Mouse (Mus musculus) forebrain, embryonic 11.5 days (tissue): ENCODE results near the gene Clec16a. TPM values are rescaled to one million over a fixed set of nuclear protein-coding genes. Genes with fewer than 3 reads are reported as not detected.

Source experiments
- ATAC-seq: fragments of 200-750 bp; cut with Nextera tagmentation; replicated peaks from 2 replicates; pipeline ENCODE4 v1.8.0; 2017; ENCODE audit warnings: moderate TSS enrichment; ENCODE audit not compliant: low FRiP score
- DNase-seq: peaks from one replicate; pipeline ENCODE4 v3.0.0-alpha.2; 2017; ENCODE audit warnings: low spot score
- H3K27ac ChIP-seq: fragments of 300-500 bp; sonication (generic); 2 replicates; pipeline ENCODE4 v1.5.1; 2014; ENCODE audit warnings: low read depth, low read length
- H3K27me3 ChIP-seq: fragments of 300-500 bp; sonication (generic); 2 replicates; pipeline ENCODE4 v1.6.1; 2014; ENCODE audit warnings: mild to moderate bottlenecking, low read length, mixed read lengths; ENCODE audit not compliant: control insufficient read depth, insufficient read depth
- H3K36me3 ChIP-seq: fragments of 300-500 bp; sonication (generic); 2 replicates; pipeline ENCODE4 v1.6.1; 2014; ENCODE audit warnings: mild to moderate bottlenecking, low read length, moderate library complexity, mixed read lengths; ENCODE audit not compliant: control insufficient read depth, insufficient read depth
- H3K4me1 ChIP-seq: fragments of 300-500 bp; sonication (generic); replicated peaks from 2 replicates; pipeline ENCODE4 v1.6.1; 2014; ENCODE audit warnings: low read length, mixed read lengths; ENCODE audit not compliant: control insufficient read depth, insufficient read depth
- H3K4me2 ChIP-seq: fragments of 300-500 bp; sonication (generic); 2 replicates; pipeline ENCODE4 v1.6.1; 2014; ENCODE audit warnings: low read depth, mild to moderate bottlenecking, low read length, moderate library complexity, mixed read lengths; ENCODE audit not compliant: severe bottlenecking
- H3K4me3 ChIP-seq: fragments of 300-500 bp; sonication (generic); 2 replicates; pipeline ENCODE4 v1.5.1; 2014; ENCODE audit warnings: low read depth, low read length
- H3K9ac ChIP-seq: fragments of 300-500 bp; sonication (generic); 2 replicates; pipeline ENCODE4 v1.6.1; 2014; ENCODE audit warnings: low read length
- H3K9me3 ChIP-seq: fragments of 300-500 bp; sonication (generic); 2 replicates; pipeline ENCODE4 v1.6.1; 2016; ENCODE audit warnings: low read length, mixed read lengths; ENCODE audit not compliant: control insufficient read depth
- WGBS: fragments of 180-500 bp; shearing (Covaris S2); extraction: QIAGEN DNeasy Blood & Tissue Kit; methylation state at CpG from one replicate; pipeline ENCODE4 v1.1.7; 2014; 5-methylcytosine and 5-hydroxymethylcytosine counted together
- polyA plus RNA-seq: library from polyadenylated mRNA; unstranded; fragments of >200 nt; fragmentation: Nextera tagmentation; extraction: Ambion mirVana; gene quantifications from 2 replicates; pipeline ENCODE4 v1.2.1, GENCODE M21; 2014

Clec16a gene
- polyA plus RNA-seq, 1 experiment from 2014 or later, result 44.6 TPM

- no peak for DNase-seq
- Histone ChIP-seq H3K4me1 (no peaks in the 10 kb centered on the region), H3K27ac (no peak overlapping the region), H3K27me3 (no peaks in the 10 kb centered on the region), H3K9ac (no peak overlapping the region), H3K9me3 (no peaks in the 10 kb centered on the region), H3K36me3 (no peaks in the 10 kb centered on the region), H3K4me2 (no peak overlapping the region), H3K4me3 (no peak overlapping the region)
- 69% methylated on average over 3 of the region's 3 CpGs for WGBS
- ATAC-seq, result no peak
Observed at GRCm38 (mm10) chr16:10637898-10638297, 92.8 kb downstream of the Clec16a start.

GRCm38 (mm10) chr16:10639111-10639889 is 94.2 kb downstream of the Clec16a start:
- Histone ChIP-seq H3K9ac (no peak overlapping the region), H3K27ac (no peak overlapping the region), H3K9me3 (no peaks in the 10 kb centered on the region), H3K4me3 (no peak overlapping the region), H3K4me1 (no peaks in the 10 kb centered on the region), H3K36me3 (no peaks in the 10 kb centered on the region), H3K4me2 (no peak overlapping the region), H3K27me3 (no peaks in the 10 kb centered on the region)
- no peak for DNase-seq
- ATAC-seq, result no peak
- 90% methylated on average over 13 of the region's 13 CpGs for WGBS

GRCm38 (mm10) chr16:10640041-10640440 is 94.9 kb downstream of the Clec16a start:
- 9% methylated on average over 5 of the region's 5 CpGs for WGBS
- Histone ChIP-seq H3K36me3 (no peaks in the 10 kb centered on the region), H3K27ac (no peak overlapping the region), H3K9me3 (no peaks in the 10 kb centered on the region), H3K27me3 (no peaks in the 10 kb centered on the region), H3K4me1 (no peaks in the 10 kb centered on the region), H3K9ac (no peak overlapping the region), H3K4me3 (no peak overlapping the region), H3K4me2 (no peak overlapping the region)
- DNase-seq, result peak; percentile 88
- ATAC-seq, result 0 out of 2 replicates have a peak, but pooled peaks have one; percentile 49

GRCm38 (mm10) chr16:10641146-10641545 is 96.0 kb downstream of the Clec16a start:
- no peaks in the 10 kb centered on the region for H3K4me1 ChIP-seq
- H3K27me3 ChIP-seq, result no peaks in the 10 kb centered on the region
- no peaks in the 10 kb centered on the region for H3K9me3 ChIP-seq
- no peaks in the 10 kb centered on the region for H3K36me3 ChIP-seq
- no peak overlapping the region for H3K9ac ChIP-seq
- WGBS, result 82% methylated on average over 1 of the region's 1 CpGs
- ATAC-seq, result no peak
- no peak overlapping the region for H3K4me2 ChIP-seq
- no peak overlapping the region for H3K27ac ChIP-seq
- H3K4me3 ChIP-seq, result no peak overlapping the region
- no peak for DNase-seq

- Histone ChIP-seq H3K4me3 (no peak overlapping the region), H3K9ac (no peak overlapping the region), H3K36me3 (no peaks in the 10 kb centered on the region), H3K4me1 (no peaks in the 10 kb centered on the region), H3K27me3 (no peaks in the 10 kb centered on the region), H3K9me3 (no peaks in the 10 kb centered on the region), H3K27ac (no peak overlapping the region), H3K4me2 (no peak overlapping the region)
- 55% methylated on average over 4 of the region's 4 CpGs for WGBS
- ATAC-seq, result no peak
- no peak for DNase-seq
Observed at GRCm38 (mm10) chr16:10642857-10643633, 97.9 kb downstream of the Clec16a start.

DNA sequence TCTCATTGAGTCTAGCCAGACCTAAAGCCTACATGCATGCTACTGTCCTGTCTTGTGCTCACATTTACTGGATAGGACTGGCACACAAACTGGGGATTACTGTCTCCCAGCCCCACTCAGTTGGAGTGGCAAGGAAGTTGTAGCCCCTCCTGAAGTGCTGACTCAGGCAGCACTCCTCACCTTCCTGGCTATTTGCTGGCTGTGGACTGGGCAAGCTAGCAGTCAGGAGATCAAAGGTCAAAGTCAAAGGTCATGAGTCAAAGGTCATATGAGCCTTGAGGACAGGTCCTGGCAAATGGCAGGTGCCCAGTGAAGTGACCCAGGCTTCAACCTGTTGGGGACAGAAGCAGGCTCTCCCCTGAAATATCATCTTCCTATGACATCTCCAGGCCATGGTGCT is 99.1 kb downstream of the Clec16a start:
- no peaks in the 10 kb centered on the region for H3K36me3 ChIP-seq
- no peak overlapping the region for H3K4me2 ChIP-seq
- H3K27me3 ChIP-seq, result no peaks in the 10 kb centered on the region
- H3K4me3 ChIP-seq, result no peak overlapping the region
- no peak overlapping the region for H3K27ac ChIP-seq
- no peaks in the 10 kb centered on the region for H3K9me3 ChIP-seq
- ATAC-seq (no peak), DNase-seq (no peak)
- no peaks in the 10 kb centered on the region for H3K4me1 ChIP-seq
- no peak overlapping the region for H3K9ac ChIP-seq

GRCm38 (mm10) chr16:10644731-10645130 is 99.6 kb downstream of the Clec16a start:
- H3K27ac ChIP-seq, result no peak overlapping the region
- H3K4me1 ChIP-seq, result no peaks in the 10 kb centered on the region
- no peaks in the 10 kb centered on the region for H3K9me3 ChIP-seq
- ATAC-seq (no peak), DNase-seq (no peak)
- H3K4me2 ChIP-seq, result no peak overlapping the region
- no peaks in the 10 kb centered on the region for H3K36me3 ChIP-seq
- H3K4me3 ChIP-seq, result no peak overlapping the region
- no peaks in the 10 kb centered on the region for H3K27me3 ChIP-seq
- no peak overlapping the region for H3K9ac ChIP-seq
- WGBS, result 88% methylated on average over 8 of the region's 8 CpGs

- H3K9me3 ChIP-seq, result no peaks in the 10 kb centered on the region
- no peaks in the 10 kb centered on the region for H3K36me3 ChIP-seq
- no peak for DNase-seq
- no peak overlapping the region for H3K27ac ChIP-seq
- H3K9ac ChIP-seq, result no peak overlapping the region
- ATAC-seq, result no peak
- no peak overlapping the region for H3K4me3 ChIP-seq
- no peaks in the 10 kb centered on the region for H3K27me3 ChIP-seq
- no peaks in the 10 kb centered on the region for H3K4me1 ChIP-seq
- no peak overlapping the region for H3K4me2 ChIP-seq
Observed at GRCm38 (mm10) chr16:10651804-10652203, 106.7 kb downstream of the Clec16a start.
